Mouse (Mus musculus): ENCODE results near the gene Btbd9.

DNA sequence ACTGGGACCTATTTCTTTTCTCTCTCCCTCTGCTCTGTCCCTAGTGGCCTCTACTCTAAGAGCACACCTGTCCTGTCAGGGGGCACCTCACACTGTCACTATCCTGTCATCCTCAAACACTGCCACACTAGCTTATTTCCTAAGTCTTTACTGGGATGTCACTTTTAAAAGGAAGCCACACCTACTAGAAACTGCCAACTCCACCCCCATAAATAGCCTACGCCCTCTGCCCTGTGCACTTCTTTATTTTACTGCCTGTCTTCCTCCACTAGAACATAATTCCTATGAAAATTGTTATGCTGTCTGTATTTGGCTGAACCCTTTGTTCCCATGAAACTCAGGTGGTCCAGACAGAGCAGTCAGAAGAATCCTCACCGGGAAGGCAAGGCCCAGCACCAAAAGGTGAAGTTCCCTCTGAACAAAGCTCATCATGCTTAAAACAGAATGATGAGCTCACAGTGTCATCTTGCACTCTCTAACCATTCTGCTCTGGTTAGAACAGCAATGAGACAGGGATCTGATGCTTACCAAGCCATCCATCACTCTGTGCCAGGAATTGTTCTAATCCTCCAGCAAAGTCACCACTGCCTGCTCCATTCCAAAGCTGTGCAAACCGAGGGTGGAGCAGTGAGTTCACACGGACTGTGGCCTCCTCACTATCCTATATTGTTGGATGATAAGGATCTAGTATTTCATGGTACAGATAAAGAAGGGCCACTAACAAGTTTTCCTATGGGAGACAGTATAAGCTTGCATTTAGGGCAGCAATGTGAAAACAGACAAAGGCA is 91.0 kb downstream of the Btbd9 start:
- no peak for TF ChIP-seq POLR2A (IDR thresholded peaks at IDR 0.05; ENCODE audit: extremely low read depth, insufficient read depth, low read length)
- TF ChIP-seq CTCF (IDR thresholded peaks at IDR 0.05; ENCODE audit: low read depth, low read length) = no peak
